Mouse (Mus musculus): ENCODE measurements around the gene Cdk14.

DNA sequence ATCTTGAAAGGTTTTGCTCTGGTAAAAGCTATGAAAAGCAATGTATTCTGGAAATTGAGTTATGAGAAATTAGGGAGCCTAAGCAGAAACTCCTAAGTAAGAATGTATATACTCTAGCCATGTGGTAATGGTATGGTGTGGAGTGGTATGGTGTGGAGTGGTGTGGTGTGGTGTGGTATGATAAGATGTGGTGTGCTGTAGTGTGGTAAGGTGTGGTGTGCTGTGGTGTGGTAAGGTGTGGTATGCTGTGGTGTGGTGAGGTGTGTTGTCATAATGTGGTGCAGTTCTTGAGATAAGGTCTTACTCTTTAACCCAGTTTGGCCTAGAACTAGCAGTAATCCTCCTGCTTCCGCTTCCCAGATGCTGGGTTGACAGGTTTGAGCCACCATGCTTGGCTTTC is 45.7 kb downstream of the Cdk14 start:
- TF ChIP-seq CTCF (IDR thresholded peaks at IDR 0.05; ENCODE audit: control insufficient read depth, insufficient read depth, insufficient replicate concordance, low read depth, low read length) (no peak), POLR2A (IDR thresholded peaks at IDR 0.05; ENCODE audit: control insufficient read depth, low read depth, low read length) (no peak)

Measured in testis, adult 2 months (tissue).